Mouse (Mus musculus) C2C12 (cell line): ENCODE results near the gene 3300002I08Rik.

ENCODE experiments used
- CTCF ChIP-seq: IDR thresholded peaks from one replicate; pipeline ENCODE4 v1.5.1; 2011; ENCODE audit not compliant: control insufficient read depth, insufficient read depth, insufficient read length
- MAX ChIP-seq: IDR thresholded peaks from one replicate; pipeline ENCODE4 v1.6.1; 2011; ENCODE audit warnings: mild to moderate bottlenecking, control low read depth
- MYOD1 ChIP-seq: IDR thresholded peaks from one replicate; pipeline ENCODE4 v1.6.1; 2011; ENCODE audit warnings: low read depth; ENCODE audit not compliant: control insufficient read depth, insufficient read length
- USF1 ChIP-seq: IDR thresholded peaks from one replicate; pipeline ENCODE4 v1.6.1; 2011; ENCODE audit warnings: low read depth, mild to moderate bottlenecking, control low read depth, moderate library complexity

DNA sequence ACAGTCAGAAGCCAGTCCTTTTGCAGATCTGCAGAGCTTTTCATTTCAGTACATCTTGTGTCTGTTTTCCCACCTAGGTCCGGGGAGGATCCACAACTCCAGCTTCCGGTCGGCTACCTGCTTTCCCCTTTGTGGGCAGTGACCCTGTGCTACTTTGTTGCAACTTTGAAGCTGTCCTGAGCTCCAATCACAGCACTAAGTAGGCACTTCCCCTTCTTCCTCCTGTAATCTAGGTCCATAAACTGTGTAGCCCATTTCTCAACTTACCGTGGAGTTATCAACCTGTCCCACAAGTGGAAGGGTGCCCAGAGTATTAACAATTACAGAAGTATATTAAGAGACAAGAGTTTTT is 289 bp upstream of the 3300002I08Rik start:
- TF ChIP-seq CTCF (no peak), MAX (no peak), MYOD1 (no peak), USF1 (no peak)
